In genomic region chr14:25726226-25727148, GRCm38 (mm10) we compare ENCODE assay signal across 8 mouse cellular contexts. TPM values are rescaled to one million over a fixed set of nuclear protein-coding genes. Genes with fewer than 3 reads are reported as not detected.
A peak's percentile ranks its signal among the peaks of the same experiment; 100 is the strongest.
DNase-seq lines count a peak whose midpoint lies in the region; ATAC-seq and TF ChIP-seq lines count a peak whose summit lies in the region.

No protein-coding gene starts in this region.

- DNase-seq in cerebellum, adult 18-20 months: peak; percentile 22 to 35
- DNase-seq in cerebellum, adult 9-10 months: no peak
- peak; percentile 39 for DNase-seq in right cerebral cortex, postnatal 4 days
- DNase-seq in right cerebral cortex, adult 18-20 months: no peak
- peak; percentile 75 for DNase-seq in forelimb bud, embryonic 11.5 days (ENCODE audit: low read depth, low spot score)
- peak; percentile 76 for DNase-seq in kidney, postnatal 0 days (ENCODE audit: low spot score)

- H3K4me2 ChIP-seq in kidney, postnatal 0 days (ENCODE audit: low read length): no peak overlapping the region

- H3K9me3 ChIP-seq in kidney, postnatal 0 days (replicated peaks; ENCODE audit: low read length): no peaks in the 10 kb centered on the region

- H3K4me1 ChIP-seq in kidney, postnatal 0 days (replicated peaks; ENCODE audit: insufficient read depth, low read length): peaks cover 11% of the 10 kb centered on the region; the same call in 1 of the 2 replicates

- 57% methylated on average over 20 of the region's 20 CpGs for WGBS in kidney, postnatal 0 days

- H3K4me3 ChIP-seq in kidney, postnatal 0 days (replicated peaks; ENCODE audit: low read depth, low read length): no peak overlapping the region

- H3K36me3 ChIP-seq in kidney, postnatal 0 days (ENCODE audit: insufficient read depth, low read length): no peaks in the 10 kb centered on the region

- no peak overlapping the region for H3K27ac ChIP-seq in kidney, postnatal 0 days

- H3K27me3 ChIP-seq in kidney, postnatal 0 days (ENCODE audit: insufficient read depth, low read length): no peaks in the 10 kb centered on the region

- no peak for ATAC-seq in kidney, postnatal 0 days (replicated peaks; ENCODE audit: low FRiP score, low read depth)
- peak; percentile 50 for ATAC-seq in monocyte, adult 5-6 weeks (replicated peaks; ENCODE audit: insufficient number of reproducible peaks, low FRiP score, low TSS enrichment, poor library complexity, severe bottlenecking)
- ATAC-seq in activated CD4-positive, CD25-positive, alpha-beta regulatory T cell, adult 4 months: no peak

- TF ChIP-seq CTCF in kidney, postnatal 0 days (IDR thresholded peaks at IDR 0.05; ENCODE audit: low read depth): peak; percentile 94

- no peak overlapping the region for H3K9ac ChIP-seq in kidney, postnatal 0 days (ENCODE audit: low read depth, low read length)

RNA-seq across cellular contexts. Expression of gene Ppif, which starts 32.5 kb away (rescaled TPM):
- polyA plus RNA-seq in kidney, postnatal 0 days (2015; fragmentation: Nextera tagmentation; extraction: Ambion mirVana): 56.5 and 61.2 TPM in 2 replicates
- total RNA-seq in monocyte, adult 5-6 weeks (2017): 3.2 to 11.4 TPM (median 7.9 TPM) in 3 replicates
- 10 to 100 TPM; 23.8 to 28.5 TPM for polyA plus RNA-seq in activated CD4-positive, CD25-positive, alpha-beta regulatory T cell, adult 4 months (2017; shearing (Covaris generic))

RNA-seq across cellular contexts. Expression of gene Zcchc24, which starts 42.4 kb away (rescaled TPM):
- polyA plus RNA-seq in kidney, postnatal 0 days (2015; fragmentation: Nextera tagmentation; extraction: Ambion mirVana): 15.7 and 15.9 TPM in 2 replicates
- 10.5 to 11.8 TPM (median 10.9 TPM) in 3 replicates for total RNA-seq in monocyte, adult 5-6 weeks (2017)
- polyA plus RNA-seq in activated CD4-positive, CD25-positive, alpha-beta regulatory T cell, adult 4 months (2017; shearing (Covaris generic)): under 1 TPM; 0.37 to 0.54 TPM

Comparison
In these comparisons a context has a peak if more than half of its experiments do, and no peak if none do; other contexts are left out.
1. DNase-seq: peak in cerebellum, adult 18-20 months (2 of 2), right cerebral cortex, postnatal 4 days (single experiment), forelimb bud, embryonic 11.5 days (single experiment) and kidney, postnatal 0 days (single experiment); none in cerebellum, adult 9-10 months (single experiment) and right cerebral cortex, adult 18-20 months (single experiment).
2. RNA of gene Zcchc24, which starts 42.4 kb away (polyA plus RNA-seq): 15.7 to 15.9 TPM in kidney, postnatal 0 days; 0.37 to 0.54 TPM in activated CD4-positive, CD25-positive, alpha-beta regulatory T cell, adult 4 months; every median in the first group is over 10 times any median in the second.